Mouse (Mus musculus): ENCODE data around the gene Cacna1c.

GRCm38 (mm10) chr6:118984181-118984901 lies 211.9 kb downstream of the Cacna1c start:
- TF ChIP-seq ZNF384 (IDR thresholded peaks at IDR 0.05; ENCODE audit: low read depth, low read length) = no peak
- TF ChIP-seq ZC3H11A (IDR thresholded peaks at IDR 0.05; ENCODE audit: borderline replicate concordance, low read depth, low read length) = no peak
- TF ChIP-seq CHD2 (IDR thresholded peaks at IDR 0.05; ENCODE audit: low read depth, low read length) = no peak
